Mouse (Mus musculus): ENCODE measurements around the gene 1700012A03Rik.

The 1700012A03Rik gene

DNA sequence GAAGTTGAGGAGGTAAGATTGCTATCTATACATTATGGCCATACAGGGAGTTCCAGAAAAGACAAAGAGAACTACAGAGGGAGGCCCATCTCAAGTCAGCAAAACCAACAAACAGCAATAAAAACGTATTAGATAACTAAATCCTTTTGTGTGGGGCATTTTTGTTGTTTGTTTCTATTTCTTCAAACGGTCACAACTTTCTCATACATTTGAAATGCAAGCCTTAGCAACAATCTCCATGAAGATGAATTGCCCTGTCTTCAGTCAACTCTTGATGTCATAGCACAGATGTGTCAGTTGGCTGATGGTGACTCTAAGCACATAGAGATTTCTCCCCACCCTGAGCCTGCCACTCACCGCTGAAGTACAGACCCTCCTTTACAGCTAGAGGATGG, at the start of gene 1700012A03Rik:
1700012A03Rik (plus strand) TSS at position 296 of the 395 bp plus-strand sequence.
- no peak for DNase-seq (ENCODE audit: low read depth)

- DNase-seq (ENCODE audit: low read depth): no peak
These were observed 45.8 kb upstream of the 1700012A03Rik start for GRCm38 (mm10) chr6:32004228-32004627.

GRCm38 (mm10) chr6:32005914-32006313, 44.1 kb upstream of the 1700012A03Rik start:
- no peak for DNase-seq (ENCODE audit: low read depth)

- no peak for DNase-seq (ENCODE audit: low read depth)
These were observed 43.7 kb upstream of the 1700012A03Rik start for GRCm38 (mm10) chr6:32006382-32006781.

DNA sequence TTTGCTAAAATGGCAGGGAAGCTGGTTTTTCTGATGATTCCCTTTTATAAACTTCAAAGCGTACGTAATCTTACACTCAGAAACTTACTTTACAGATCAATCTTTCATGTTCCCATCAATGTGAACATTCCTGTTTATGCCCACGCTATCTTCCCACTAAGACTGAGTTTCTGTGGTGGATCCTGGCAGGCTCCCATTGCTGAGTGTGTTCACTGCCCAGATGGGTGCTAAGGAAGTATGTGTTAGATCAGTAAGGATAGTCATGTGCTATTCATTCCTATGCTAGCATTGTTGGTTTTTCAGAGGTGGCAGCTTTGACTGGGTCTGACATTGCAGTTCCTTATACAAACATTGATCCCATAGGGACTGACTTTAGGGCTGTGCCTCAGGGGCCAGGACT, 42.7 kb upstream of the 1700012A03Rik start:
- DNase-seq (ENCODE audit: low read depth): no peak

DNA sequence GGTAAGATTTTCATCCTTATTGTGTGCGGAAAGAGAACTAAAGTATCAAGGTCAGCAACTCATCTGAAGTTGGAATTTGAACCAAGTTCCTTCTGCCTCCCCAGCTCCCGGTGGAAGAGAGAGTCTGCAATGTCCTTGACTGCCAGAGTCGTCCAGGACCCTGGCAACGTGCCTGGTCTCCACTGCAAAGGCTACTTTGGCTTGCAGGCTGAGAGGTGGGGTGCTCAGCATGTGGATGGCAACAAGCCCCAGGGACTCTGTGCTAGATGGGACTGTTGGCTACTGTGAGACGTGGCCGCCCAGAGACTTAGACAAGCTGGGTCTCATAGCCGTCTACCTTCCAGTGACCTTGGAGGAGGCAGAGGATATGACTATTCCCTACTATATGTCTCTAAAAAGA, 33.2 kb upstream of the 1700012A03Rik start:
- DNase-seq (ENCODE audit: low read depth): no peak

- peak; percentile 23 for DNase-seq (ENCODE audit: low read depth)
These were observed 32.5 kb upstream of the 1700012A03Rik start for GRCm38 (mm10) chr6:32017406-32018104.

GRCm38 (mm10) chr6:32018105-32018446, 32.0 kb upstream of the 1700012A03Rik start:
- no peak for DNase-seq (ENCODE audit: low read depth)

- DNase-seq (ENCODE audit: low read depth): no peak
These were observed 28.1 kb upstream of the 1700012A03Rik start for GRCm38 (mm10) chr6:32021853-32022536.

DNA sequence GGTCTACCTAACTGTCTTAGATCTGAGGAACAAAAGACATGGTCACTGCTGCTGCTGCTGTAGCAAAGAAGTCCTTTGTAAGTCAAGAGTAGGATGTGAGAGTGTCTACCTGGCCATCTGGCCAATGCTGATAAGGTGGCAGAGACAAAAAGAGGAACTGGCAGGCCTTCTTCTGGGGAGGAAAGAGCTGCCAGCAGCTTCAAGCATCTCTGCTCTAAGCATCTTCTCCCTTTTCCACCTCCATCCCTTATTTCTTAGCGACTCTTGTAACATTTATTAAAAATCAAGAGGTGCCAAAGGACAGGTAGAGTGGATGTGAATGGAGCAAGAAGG, 27.5 kb upstream of the 1700012A03Rik start:
- DNase-seq (ENCODE audit: low read depth): no peak

GRCm38 (mm10) chr6:32028228-32029009, 21.6 kb upstream of the 1700012A03Rik start:
- no peak for DNase-seq (ENCODE audit: low read depth)

DNA sequence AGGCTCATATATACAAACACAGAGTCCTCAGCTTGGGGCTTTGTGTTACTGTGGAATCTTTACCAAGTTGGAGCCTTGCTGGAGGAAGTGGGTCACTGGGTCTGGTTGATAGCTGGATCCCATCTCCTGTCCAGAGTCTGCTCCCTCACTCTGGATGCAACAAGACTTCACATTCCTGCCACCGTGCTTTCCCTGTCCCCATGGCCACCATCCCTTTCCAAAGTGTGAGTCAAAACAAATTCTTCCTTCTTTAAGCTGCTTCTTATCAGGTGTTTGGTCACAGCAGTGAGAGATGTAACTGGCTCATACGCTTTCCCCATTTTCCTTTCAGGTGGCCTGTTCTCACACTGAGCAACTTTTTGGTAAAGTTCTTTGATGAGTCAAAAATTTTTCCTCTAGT, 15.8 kb upstream of the 1700012A03Rik start:
- no peak for DNase-seq (ENCODE audit: low read depth)

DNA sequence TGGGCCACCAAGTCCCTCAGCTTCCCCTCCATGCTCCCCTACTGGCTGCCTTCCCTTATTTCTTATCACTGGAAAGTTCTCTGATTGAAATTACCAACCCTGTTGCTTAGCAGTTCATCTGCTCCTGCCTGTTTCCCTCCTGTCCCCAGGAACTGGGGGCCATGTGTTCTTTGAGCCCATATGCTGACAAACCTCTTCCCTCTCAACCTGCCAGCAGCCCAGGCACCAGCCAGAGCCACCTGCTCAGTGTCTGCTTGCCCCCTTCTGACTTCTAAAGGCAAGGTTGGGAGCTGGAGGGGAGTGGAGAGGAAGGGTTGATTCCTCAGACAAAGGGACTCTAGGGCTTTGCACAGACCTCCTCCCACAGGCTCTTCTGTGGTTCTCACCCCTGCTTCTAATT, 4.7 kb upstream of the 1700012A03Rik start:
- DNase-seq (ENCODE audit: low read depth): no peak

GRCm38 (mm10) chr6:32049256-32049950, 643 bp upstream of the 1700012A03Rik start:
- no peak for DNase-seq (ENCODE audit: low read depth)

DNA sequence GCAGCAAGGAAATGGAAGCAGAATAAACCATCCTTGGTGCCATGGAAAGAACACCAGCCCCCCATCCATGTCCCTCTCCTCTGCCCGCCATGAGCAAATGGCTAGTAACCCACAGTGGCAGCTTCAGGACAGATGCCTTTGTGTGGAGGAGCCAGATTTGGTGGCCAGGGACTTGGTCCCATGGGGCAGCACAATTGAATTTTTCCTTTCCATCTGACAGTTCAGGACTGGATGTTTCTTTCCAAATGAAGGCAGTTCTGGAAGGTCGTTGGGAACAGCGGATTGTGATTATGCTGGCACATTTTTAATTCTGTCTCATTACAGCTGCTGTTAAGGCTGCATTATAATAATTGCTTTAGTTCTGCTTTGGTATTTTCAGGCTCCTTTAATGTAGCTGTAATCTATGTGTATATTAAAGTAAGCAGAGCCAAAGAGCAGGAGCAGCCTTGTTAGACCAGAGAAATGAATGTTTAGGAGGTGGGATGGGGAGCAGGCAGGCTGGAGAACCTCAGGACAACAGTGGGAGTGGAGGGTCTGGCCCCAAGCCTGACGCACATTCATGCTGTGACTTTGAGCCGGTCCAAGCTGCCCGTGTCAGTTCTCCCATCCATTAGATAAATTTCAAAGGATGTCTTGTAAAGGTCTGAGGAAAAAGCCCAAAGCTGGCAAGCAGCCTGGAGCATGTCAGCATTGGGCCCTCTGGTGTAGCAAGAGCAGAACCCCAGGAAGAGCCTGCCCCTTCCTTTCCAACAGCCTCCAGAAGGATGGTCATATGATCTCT, 2.3 kb downstream of the 1700012A03Rik start:
- DNase-seq (ENCODE audit: low read depth): no peak

DNA sequence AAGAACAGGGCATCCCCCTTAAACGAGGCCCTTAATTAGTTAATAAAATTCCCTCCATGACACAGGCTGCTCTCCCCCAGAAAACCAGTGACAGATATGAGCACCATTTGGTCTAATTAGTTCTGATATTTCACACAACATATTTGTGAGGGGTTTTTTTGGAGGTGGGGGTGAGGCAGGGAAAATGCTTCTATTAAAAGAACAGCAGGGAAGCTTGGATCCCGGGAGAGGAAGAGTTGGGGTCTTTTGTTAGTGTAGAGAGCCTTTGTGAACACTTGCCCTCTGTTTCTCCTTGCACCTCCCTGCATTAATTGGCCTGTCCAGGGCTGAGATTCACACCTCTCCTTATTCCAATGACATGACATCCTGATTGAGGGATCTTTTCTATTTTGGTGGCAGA, 6.5 kb downstream of the 1700012A03Rik start:
- DNase-seq (ENCODE audit: low read depth): no peak

DNA sequence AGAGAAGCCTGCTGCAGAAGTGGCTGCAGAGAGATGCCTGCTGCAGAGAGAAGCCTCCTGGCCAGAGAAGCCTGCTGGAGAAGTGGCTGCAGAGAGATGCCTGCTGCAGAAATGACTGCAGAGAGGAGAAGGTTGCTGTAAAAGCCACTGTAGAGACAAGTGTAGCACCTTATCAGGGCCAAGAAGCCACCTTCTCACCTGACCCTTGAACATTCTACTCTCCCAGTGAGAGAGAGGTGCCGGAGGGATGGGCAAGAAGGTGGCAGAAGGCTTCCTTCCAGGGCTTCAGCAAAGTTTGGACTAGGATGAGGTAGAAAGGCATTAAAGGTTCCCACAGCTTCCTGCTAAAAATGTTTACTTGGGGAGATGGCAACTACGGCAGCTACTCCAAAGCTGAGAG, 8.5 kb downstream of the 1700012A03Rik start:
- no peak for DNase-seq (ENCODE audit: low read depth)

DNA sequence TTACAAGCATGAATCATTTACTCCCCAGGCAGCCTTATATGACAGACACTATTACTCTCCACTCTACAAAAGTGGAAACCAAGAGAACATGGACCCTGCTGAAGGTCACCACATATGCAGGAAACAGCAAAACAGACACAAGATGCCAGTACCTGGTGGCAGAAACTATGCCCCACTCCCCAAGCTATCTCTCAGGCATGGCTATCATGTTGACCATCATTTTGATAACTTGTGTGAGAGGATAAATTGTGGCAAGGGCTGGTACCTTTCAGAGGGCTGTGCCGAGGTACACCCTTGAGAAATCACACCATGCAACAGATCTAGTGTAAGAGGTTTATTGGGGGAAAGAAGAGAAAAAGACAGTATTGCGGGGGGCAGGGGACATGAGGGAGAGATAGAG, 10.6 kb downstream of the 1700012A03Rik start:
- no peak for DNase-seq (ENCODE audit: low read depth)

GRCm38 (mm10) chr6:32061266-32061665, 11.2 kb downstream of the 1700012A03Rik start:
- DNase-seq (ENCODE audit: low read depth): peak; percentile 8

GRCm38 (mm10) chr6:32065789-32066510, 15.9 kb downstream of the 1700012A03Rik start:
- DNase-seq (ENCODE audit: low read depth): no peak

DNA sequence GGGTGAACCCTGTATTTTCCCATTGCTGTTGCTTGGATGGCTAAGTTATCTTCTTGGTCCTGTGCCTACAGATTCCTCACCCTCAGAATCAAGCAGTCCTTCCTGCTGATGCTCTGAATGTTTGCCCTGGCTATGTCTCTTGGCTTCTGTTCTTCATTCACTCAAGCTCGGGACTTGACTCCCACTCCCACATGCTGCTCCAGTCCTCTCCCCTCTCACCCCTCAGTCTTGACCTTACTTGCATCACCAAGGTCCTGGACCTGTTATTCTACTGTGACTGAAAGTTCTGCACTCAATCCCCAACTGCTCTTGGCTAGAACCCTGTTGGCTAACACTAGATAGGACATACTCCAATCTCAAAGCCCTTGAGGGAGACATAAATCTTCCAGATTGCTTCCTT, 22.1 kb downstream of the 1700012A03Rik start:
- no peak for DNase-seq (ENCODE audit: low read depth)

Data from NIH3T3 (cell line).